Mouse (Mus musculus) hindlimb bud, embryonic 11.5 days (tissue): Measurements from ENCODE around the gene Washc4.

Source experiments
- DNase-seq: peaks from one replicate; pipeline ENCODE4 v3.0.0-alpha.2; 2012; ENCODE audit warnings: low read depth, low spot score; ENCODE audit errors: extremely low spot score

Washc4 gene

GRCm38 (mm10) chr10:83632806-83633374 is 89.3 kb downstream of the Washc4 start:
- DNase-seq: no peak

GRCm38 (mm10) chr10:83634461-83634860 is 90.9 kb downstream of the Washc4 start:
- no peak for DNase-seq

GRCm38 (mm10) chr10:83636191-83636590 is 92.6 kb downstream of the Washc4 start:
- DNase-seq: no peak

- no peak for DNase-seq
Measured at GRCm38 (mm10) chr10:83637295-83637694, 93.7 kb downstream of the Washc4 start.

GRCm38 (mm10) chr10:83639881-83640386 is 96.4 kb downstream of the Washc4 start:
- DNase-seq: no peak

GRCm38 (mm10) chr10:83641641-83642040 is 98.1 kb downstream of the Washc4 start:
- DNase-seq: no peak

- DNase-seq: no peak
Measured at GRCm38 (mm10) chr10:83644167-83644566, 100.6 kb downstream of the Washc4 start.

- DNase-seq: no peak
Measured at GRCm38 (mm10) chr10:83644865-83645715, 101.5 kb downstream of the Washc4 start.

- no peak for DNase-seq
Measured at GRCm38 (mm10) chr10:83645716-83645990, 102.1 kb downstream of the Washc4 start.
